9 mouse cellular contexts compared by ENCODE assay signal in genomic region chr1:134195571-134195970, GRCm38 (mm10). TPM values are rescaled to one million over a fixed set of nuclear protein-coding genes. Genes with fewer than 3 reads are reported as not detected.
DNase-seq lines count a peak whose midpoint lies in the region; ATAC-seq lines count a peak whose summit lies in the region.
"Had no signal": no experiment of that assay in that cellular context is flagged by ENCODE, and none has a peak within 500 bp of the region (broad histone marks: within the 10 kb centered on the region; RNA-seq: fewer than 3 reads in every experiment).

No protein-coding gene starts in this region.

- H3K36me3 ChIP-seq in heart, embryonic 13.5 days: no peaks in the 10 kb centered on the region

- H3K4me3 ChIP-seq in heart, embryonic 13.5 days: no peak overlapping the region
- H3K4me3 ChIP-seq: heart, adult 2 months had no signal

- peaks cover 41% of the 10 kb centered on the region for H3K4me1 ChIP-seq in heart, embryonic 13.5 days

- no peak for DNase-seq in heart, adult 8-10 months (ENCODE audit: low spot score)
- peak; percentile 6 for DNase-seq in thymus, postnatal 14 days
- DNase-seq in thymus, adult 18-20 months: no peak
- peak; percentile 47 for DNase-seq in layer of hippocampus, postnatal 14 days (ENCODE audit: low spot score in 2 of 2)
- DNase-seq in urinary bladder, postnatal 14 days (ENCODE audit: low spot score): no peak
- no peak for DNase-seq in kidney, postnatal 36 days
- DNase-seq in c-Kit-positive CD71-positive TER-119-positive erythroid progenitor cells, embryonic 14.5 days (ENCODE audit: low spot score): no peak

- peaks cover 15% of the 10 kb centered on the region for H3K27me3 ChIP-seq in heart, embryonic 13.5 days (replicated peaks)

- WGBS in heart, embryonic 13.5 days: 11% methylated on average over 3 of the region's 3 CpGs

- ATAC-seq in heart, embryonic 13.5 days (ENCODE audit: extremely low read depth, insufficient number of reproducible peaks, low FRiP score, low TSS enrichment): no peak; the same call in 1 of the 2 replicates

- H3K4me2 ChIP-seq in heart, embryonic 13.5 days: peak overlapping the region; percentile 14; the same call in 1 of the 2 replicates

- peak overlapping the region; percentile 54; the same call in 1 of the 2 replicates for H3K9ac ChIP-seq in heart, embryonic 13.5 days

- H3K9me3 ChIP-seq in heart, embryonic 13.5 days: no peaks in the 10 kb centered on the region

- H3K27ac ChIP-seq in heart, embryonic 13.5 days (replicated peaks): peak overlapping the region; percentile 84
- H3K27ac ChIP-seq: heart, adult 2 months had no signal

RNA-seq across cellular contexts. Expression of gene Mybph, which starts 2.3 kb away (rescaled TPM):
- 0.67 and 2.1 TPM in 2 replicates for polyA plus RNA-seq in heart, embryonic 13.5 days (2015; fragmentation: Nextera tagmentation; extraction: Ambion mirVana)
- under 1 TPM in 1 of 4 experiments, not detected in 3; 0.28 TPM for total RNA-seq in heart, adult 8-10 months (2022)
- under 1 TPM in 1 of 2 experiments, not detected in 1; 0.18 TPM for total RNA-seq in layer of hippocampus, postnatal 14 days (2021)
- total RNA-seq: heart, adult 2 months had no signal

RNA-seq across cellular contexts. Expression of gene Chil1, which starts 13.6 kb away (rescaled TPM):
- 0.66 and 1.5 TPM in 2 replicates for polyA plus RNA-seq in heart, embryonic 13.5 days (2015; fragmentation: Nextera tagmentation; extraction: Ambion mirVana)
- 1 to 10 TPM in 1 of 4 experiments, under 1 TPM in 3; 0.38 to 2.7 (median 0.51) TPM for total RNA-seq in heart, adult 8-10 months (2022)
- total RNA-seq in layer of hippocampus, postnatal 14 days (2021): 1 to 10 TPM; 8.0 to 8.5 TPM

RNA-seq across cellular contexts. Expression of gene Adora1, which starts 39.7 kb away (rescaled TPM):
- 8.3 and 9.0 TPM in 2 replicates for polyA plus RNA-seq in heart, embryonic 13.5 days (2015; fragmentation: Nextera tagmentation; extraction: Ambion mirVana)
- total RNA-seq in heart, adult 8-10 months (2022): 10 to 100 TPM in 3 of 4 experiments, 1 to 10 TPM in 1; 8.6 to 14.1 (median 12.7) TPM
- total RNA-seq in layer of hippocampus, postnatal 14 days (2021): 100 to 1,000 TPM; 213 to 218 TPM

Comparison
In these comparisons a context has a peak if more than half of its experiments do, and no peak if none do; other contexts are left out.
1. DNase-seq: peak in thymus, postnatal 14 days (single experiment) and layer of hippocampus, postnatal 14 days (2 of 2); none in heart, adult 8-10 months (single experiment), thymus, adult 18-20 months (0 of 2), urinary bladder, postnatal 14 days (single experiment), kidney, postnatal 36 days (0 of 2) and c-Kit-positive CD71-positive TER-119-positive erythroid progenitor cells, embryonic 14.5 days (single experiment).
2. RNA of gene Adora1, which starts 39.7 kb away (total RNA-seq): 213 to 218 TPM in layer of hippocampus, postnatal 14 days; 8.6 to 14.1 TPM in heart, adult 8-10 months; every median in the first group is over 10 times any median in the second.